Mouse (Mus musculus) forebrain, embryonic 13.5 days (tissue): Measurements from ENCODE around the gene Myo19. TPM values are rescaled to one million over a fixed set of nuclear protein-coding genes. Genes with fewer than 3 reads are reported as not detected.

Experiments
- ATAC-seq: fragments of 200-750 bp; cut with Nextera tagmentation; 2 replicates; pipeline ENCODE4 v1.8.0; 2017
- H3K27ac ChIP-seq: fragments of 300-500 bp; sonication (generic); 2 replicates; pipeline ENCODE4 v1.5.1; 2015; ENCODE audit warnings: inconsistent platforms, mild to moderate bottlenecking, moderate library complexity
- H3K27me3 ChIP-seq: fragments of 300-500 bp; sonication (generic); 2 replicates; pipeline ENCODE4 v1.6.1; 2015; ENCODE audit warnings: mild to moderate bottlenecking, inconsistent platforms
- H3K36me3 ChIP-seq: fragments of 300-500 bp; sonication (generic); 2 replicates; pipeline ENCODE4 v1.6.1; 2015; ENCODE audit warnings: mild to moderate bottlenecking, inconsistent platforms; ENCODE audit not compliant: poor library complexity, severe bottlenecking
- H3K4me1 ChIP-seq: fragments of 300-500 bp; sonication (generic); 2 replicates; pipeline ENCODE4 v1.6.1; 2015; ENCODE audit warnings: inconsistent platforms
- H3K4me2 ChIP-seq: fragments of 300-500 bp; sonication (generic); 2 replicates; pipeline ENCODE4 v1.6.1; 2015; ENCODE audit warnings: inconsistent platforms, mild to moderate bottlenecking, moderate library complexity
- H3K4me3 ChIP-seq: fragments of 300-500 bp; sonication (generic); 2 replicates; pipeline ENCODE4 v1.5.1; 2015; ENCODE audit warnings: mild to moderate bottlenecking, inconsistent platforms
- H3K9ac ChIP-seq: fragments of 300-500 bp; sonication (generic); 2 replicates; pipeline ENCODE4 v1.6.1; 2015; ENCODE audit warnings: mild to moderate bottlenecking, inconsistent platforms
- H3K9me3 ChIP-seq: fragments of 300-500 bp; sonication (generic); replicated peaks from 2 replicates; pipeline ENCODE4 v1.6.1; 2016; ENCODE audit warnings: inconsistent platforms
- WGBS: fragments of 180-500 bp; shearing (Covaris S2); methylation state at CpG from one replicate; pipeline ENCODE4 v1.1.7; 2015; 5-methylcytosine and 5-hydroxymethylcytosine counted together
- microRNA-seq: library from miRNA; unstranded; fragments of <30 nt; microRNA quantifications from one replicate; pipeline ENCODE4, GENCODE M21; 2016
- polyA plus RNA-seq: library from polyadenylated mRNA; unstranded; fragments of >200 nt; fragmentation: Nextera tagmentation; extraction: Ambion mirVana; gene quantifications from 2 replicates; pipeline ENCODE4 v1.2.1, GENCODE M21; 2015

Myo19 gene
- polyA plus RNA-seq, 1 experiment from 2014 or later: 5.8 TPM

GRCm38 (mm10) chr11:84956400-84956799 is 76.5 kb downstream of the Myo19 start:
- Histone ChIP-seq H3K4me1 (peaks cover 16% of the 10 kb centered on the region), H3K36me3 (no peaks in the 10 kb centered on the region), H3K4me3 (no peak overlapping the region), H3K9me3 (no peaks in the 10 kb centered on the region), H3K27ac (no peak overlapping the region), H3K27me3 (peaks cover 52% of the 10 kb centered on the region), H3K4me2 (no peak overlapping the region), H3K9ac (no peak overlapping the region)
- WGBS: 37% methylated on average over 5 of the region's 5 CpGs
- no peak for ATAC-seq

- H3K27ac ChIP-seq: no peak overlapping the region
- H3K4me2 ChIP-seq: peak overlapping the region; percentile 59
- peaks cover 16% of the 10 kb centered on the region for H3K4me1 ChIP-seq
- H3K36me3 ChIP-seq: no peaks in the 10 kb centered on the region
- H3K4me3 ChIP-seq: peak overlapping the region; percentile 35
- H3K9me3 ChIP-seq: no peaks in the 10 kb centered on the region
- 9% methylated on average over 15 of the region's 15 CpGs for WGBS
- peaks cover 52% of the 10 kb centered on the region for H3K27me3 ChIP-seq
- ATAC-seq: no peak
- H3K9ac ChIP-seq: no peak overlapping the region
Measured at GRCm38 (mm10) chr11:84957171-84957570, 77.2 kb downstream of the Myo19 start.

GRCm38 (mm10) chr11:84957591-84958270 is 77.8 kb downstream of the Myo19 start, which contains the start of gene Car4:
Gene Car4 (plus strand): TSS chr11:84957786.
- Histone ChIP-seq H3K9me3 (no peaks in the 10 kb centered on the region), H3K4me2 (peak within 1 kb of the TSS; percentile 59), H3K36me3 (no peaks in the 10 kb centered on the region), H3K4me1 (peaks cover 16% of the 10 kb centered on the region), H3K9ac (peak within 1 kb of the TSS; percentile 50), H3K27ac (no peak within 1 kb of the TSS), H3K27me3 (peaks cover 52% of the 10 kb centered on the region), H3K4me3 (peak within 1 kb of the TSS; percentile 35)
- WGBS: under 1% methylated on average over 49 of the region's 49 CpGs
- no peak for ATAC-seq

GRCm38 (mm10) chr11:84958271-84958630 is 78.3 kb downstream of the Myo19 start:
- no peak overlapping the region for H3K27ac ChIP-seq
- H3K4me3 ChIP-seq: peak overlapping the region; percentile 35
- peak overlapping the region; percentile 50 for H3K9ac ChIP-seq
- no peaks in the 10 kb centered on the region for H3K9me3 ChIP-seq
- peaks cover 16% of the 10 kb centered on the region for H3K4me1 ChIP-seq
- H3K27me3 ChIP-seq: peaks cover 52% of the 10 kb centered on the region
- 1% methylated on average over 11 of the region's 11 CpGs for WGBS
- no peak for ATAC-seq
- H3K4me2 ChIP-seq: peak overlapping the region; percentile 59
- no peaks in the 10 kb centered on the region for H3K36me3 ChIP-seq

- H3K27me3 ChIP-seq: peaks cover 52% of the 10 kb centered on the region
- 20% methylated on average over 5 of the region's 5 CpGs for WGBS
- no peak overlapping the region for H3K9ac ChIP-seq
- no peak overlapping the region for H3K4me2 ChIP-seq
- no peaks in the 10 kb centered on the region for H3K36me3 ChIP-seq
- no peak overlapping the region for H3K27ac ChIP-seq
- H3K4me1 ChIP-seq: peaks cover 16% of the 10 kb centered on the region
- no peaks in the 10 kb centered on the region for H3K9me3 ChIP-seq
- no peak for ATAC-seq
- H3K4me3 ChIP-seq: no peak overlapping the region
Measured at GRCm38 (mm10) chr11:84959181-84959580, 79.2 kb downstream of the Myo19 start.

GRCm38 (mm10) chr11:84959701-84960181 is 79.8 kb downstream of the Myo19 start:
- no peaks in the 10 kb centered on the region for H3K9me3 ChIP-seq
- no peak overlapping the region for H3K4me3 ChIP-seq
- no peak for ATAC-seq
- no peaks in the 10 kb centered on the region for H3K36me3 ChIP-seq
- WGBS: 2% methylated on average over 9 of the region's 9 CpGs
- peaks cover 52% of the 10 kb centered on the region for H3K27me3 ChIP-seq
- no peak overlapping the region for H3K27ac ChIP-seq
- no peak overlapping the region for H3K4me2 ChIP-seq
- no peak overlapping the region for H3K9ac ChIP-seq
- H3K4me1 ChIP-seq: peaks cover 16% of the 10 kb centered on the region

- Histone ChIP-seq H3K27me3 (peaks cover 49% of the 10 kb centered on the region), H3K9me3 (no peaks in the 10 kb centered on the region), H3K36me3 (no peaks in the 10 kb centered on the region), H3K4me2 (no peak overlapping the region), H3K4me1 (peaks cover 16% of the 10 kb centered on the region), H3K9ac (no peak overlapping the region), H3K27ac (no peak overlapping the region), H3K4me3 (no peak overlapping the region)
- WGBS: 29% methylated on average over 3 of the region's 3 CpGs
- no peak for ATAC-seq
Measured at GRCm38 (mm10) chr11:84960291-84960690, 80.3 kb downstream of the Myo19 start.

- Histone ChIP-seq H3K4me1 (peaks cover 16% of the 10 kb centered on the region), H3K36me3 (no peaks in the 10 kb centered on the region), H3K9me3 (no peaks in the 10 kb centered on the region), H3K9ac (no peak overlapping the region), H3K27ac (no peak overlapping the region), H3K4me2 (no peak overlapping the region), H3K4me3 (no peak overlapping the region), H3K27me3 (peaks cover 48% of the 10 kb centered on the region)
- 81% methylated on average over 6 of the region's 6 CpGs for WGBS
- no peak for ATAC-seq
Measured at GRCm38 (mm10) chr11:84960780-84961179, 80.8 kb downstream of the Myo19 start.

Small RNA genes within 50 kb of the gene (microRNA-seq; reads per million reads assigned to microRNA genes)
- gene Gm23564: not detected

Other genes with a start within 250 kb of the Myo19 start
- 8.9 and 12.3 TPM in 2 replicates for gene Mrm1, start 60.6 kb upstream of the Myo19 start, polyA plus RNA-seq
- 3.6 and 3.8 TPM in 2 replicates for gene Dhrs11, start 51.2 kb upstream of the Myo19 start, polyA plus RNA-seq
- gene Ggnbp2, start 9.3 kb upstream of the Myo19 start, polyA plus RNA-seq: 66.5 and 68.5 TPM in 2 replicates
- gene Pigw, start 137 bp downstream of the Myo19 start, polyA plus RNA-seq: 2.3 and 2.9 TPM in 2 replicates
- 75.3 and 76.3 TPM in 2 replicates for gene Znhit3, start 36.2 kb downstream of the Myo19 start, polyA plus RNA-seq
- 1.2 and 2.0 TPM in 2 replicates for gene Car4, start 77.6 kb downstream of the Myo19 start, polyA plus RNA-seq